Mouse (Mus musculus): ENCODE measurements at regions not wholly inside any gene's neighbourhood (a gene's known extent, or its start where the extent isn't known, plus 50 kb on each side); places are given as distances from the start of the nearest gene placed in this dataset.

DNA sequence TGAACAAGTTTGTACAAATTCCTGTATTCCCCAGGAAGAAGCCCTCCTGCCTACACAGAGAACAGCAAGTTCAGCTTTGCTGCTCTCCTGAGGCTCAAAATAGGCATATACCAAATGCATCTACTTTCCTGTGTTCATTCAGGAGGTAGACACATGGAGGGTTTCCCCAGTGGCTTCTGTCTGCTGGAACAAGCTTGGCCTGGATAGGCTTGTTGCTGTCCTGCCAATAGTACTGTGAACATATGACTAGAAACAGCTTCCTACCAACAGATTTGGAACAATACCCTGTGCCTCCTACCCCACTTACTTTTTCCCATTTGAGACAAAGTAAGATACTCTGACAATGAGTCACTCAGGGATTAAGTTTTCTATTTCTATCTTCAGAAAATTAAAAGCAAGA lies 93.8 kb upstream of the Wdpcp start:
- TF ChIP-seq EP300 (IDR thresholded peaks at IDR 0.05) (no peak), CTCF (IDR thresholded peaks at IDR 0.05) (no peak)

All from lung, postnatal 0 days (tissue).